Mouse (Mus musculus) brain, embryonic 14.5 days (tissue): ENCODE results near the gene Angptl7. TPM values are rescaled to one million over a fixed set of nuclear protein-coding genes. Genes with fewer than 3 reads are reported as not detected.

Experiments used
- DNase-seq: peaks from one replicate; pipeline ENCODE4 v3.0.0-alpha.2; 2011; ENCODE audit warnings: low read depth
- CTCF ChIP-seq: fragments of 200-500 bp; IDR thresholded peaks from 2 replicates; pipeline ENCODE4 v1.5.1; 2012; ENCODE audit warnings: inconsistent platforms, mild to moderate bottlenecking, moderate library complexity, borderline replicate concordance; ENCODE audit not compliant: insufficient read depth, insufficient read length; ENCODE audit errors: extremely low read depth
- POLR2A ChIP-seq: fragments of 200-500 bp; IDR thresholded peaks from 2 replicates; pipeline ENCODE4 v1.6.1; 2012; ENCODE audit warnings: mild to moderate bottlenecking, inconsistent platforms, borderline replicate concordance; ENCODE audit not compliant: poor library complexity, insufficient read depth, insufficient read length, severe bottlenecking; ENCODE audit errors: extremely low read depth
- polyA plus RNA-seq: library from polyadenylated mRNA; depleted of rRNA; stranded (reverse); fragments of >200 nt; gene quantifications from 2 replicates; pipeline ENCODE4 v1.2.3, GENCODE M21; 2012

The Angptl7 gene
- polyA plus RNA-seq, 1 experiment = 0.08 TPM

- TF ChIP-seq POLR2A (no peak), CTCF (no peak)
- DNase-seq = peak; percentile 14
Observed at GRCm38 (mm10) chr4:148517809-148518208, 17.5 kb upstream of the Angptl7 start.

- peak; percentile 34; the same call in 1 of the 2 replicates for TF ChIP-seq CTCF
- no peak for TF ChIP-seq POLR2A
- peak; percentile 11 for DNase-seq
Observed at GRCm38 (mm10) chr4:148515313-148515712, 15.1 kb upstream of the Angptl7 start.

DNA sequence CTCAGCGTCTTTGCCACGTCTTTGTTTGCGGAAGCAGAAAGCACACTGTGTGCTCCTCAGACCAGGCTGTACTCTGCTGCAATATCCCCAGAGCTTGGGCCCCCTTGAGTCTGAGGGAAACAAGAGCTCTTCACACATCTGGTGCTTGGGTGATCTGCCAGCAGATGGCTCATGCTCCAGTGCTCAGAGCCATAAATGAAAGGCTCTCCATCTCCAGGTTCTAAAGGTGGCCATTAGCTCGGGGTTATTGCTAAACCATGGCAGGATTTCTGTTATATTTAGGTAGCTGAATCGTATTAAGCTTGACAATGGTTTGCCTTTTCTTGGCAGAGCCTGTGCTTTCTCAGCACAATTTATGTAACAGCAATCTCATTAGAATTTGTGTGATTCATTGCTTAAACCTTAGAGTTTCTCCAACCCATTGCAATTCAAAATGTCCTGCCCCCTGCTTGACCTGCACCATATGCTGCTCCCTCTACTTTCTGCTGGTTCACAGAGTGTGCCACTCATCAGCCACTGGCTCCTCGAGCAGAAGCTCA lies 12.8 kb upstream of the Angptl7 start:
- TF ChIP-seq CTCF (no peak), POLR2A (no peak)
- peak; percentile 57 for DNase-seq

GRCm38 (mm10) chr4:148511334-148511733 lies 11.1 kb upstream of the Angptl7 start:
- no peak for TF ChIP-seq CTCF
- TF ChIP-seq POLR2A = no peak
- no peak for DNase-seq

- no peak for DNase-seq
- TF ChIP-seq CTCF = no peak
- TF ChIP-seq POLR2A = no peak
Observed at GRCm38 (mm10) chr4:148510691-148511090, 10.4 kb upstream of the Angptl7 start.

DNA sequence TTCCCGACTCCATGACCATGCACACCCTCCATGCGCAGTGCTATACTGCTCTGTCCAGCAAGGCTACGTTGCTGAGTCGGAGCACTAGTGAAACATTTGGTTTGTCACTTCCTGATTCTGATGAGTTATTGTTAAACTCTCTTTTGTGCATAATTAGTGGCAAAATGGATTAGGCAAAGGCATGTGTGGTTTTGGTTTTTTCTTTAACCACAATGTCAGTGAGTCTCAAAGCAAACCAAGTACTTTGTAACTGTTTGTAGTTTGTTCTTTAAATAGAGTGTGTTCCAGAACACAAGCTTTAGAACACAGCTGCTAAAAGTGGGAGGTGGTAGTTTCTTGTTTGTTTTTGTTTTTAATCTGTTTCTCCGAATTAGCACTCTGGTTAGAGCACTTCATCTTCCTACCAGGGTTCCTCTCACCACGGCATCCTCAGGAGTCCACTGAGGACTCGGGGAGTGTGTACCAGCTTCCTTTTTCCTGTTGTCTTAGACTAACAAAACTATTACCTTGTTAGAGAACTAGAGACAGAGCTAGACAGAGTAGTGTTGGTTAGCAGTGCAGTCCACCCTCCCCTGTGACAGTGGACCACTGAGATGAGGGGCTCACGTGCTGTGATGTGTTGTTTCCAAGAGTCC lies 9.3 kb upstream of the Angptl7 start:
- no peak for TF ChIP-seq CTCF
- TF ChIP-seq POLR2A = no peak
- DNase-seq = no peak

DNA sequence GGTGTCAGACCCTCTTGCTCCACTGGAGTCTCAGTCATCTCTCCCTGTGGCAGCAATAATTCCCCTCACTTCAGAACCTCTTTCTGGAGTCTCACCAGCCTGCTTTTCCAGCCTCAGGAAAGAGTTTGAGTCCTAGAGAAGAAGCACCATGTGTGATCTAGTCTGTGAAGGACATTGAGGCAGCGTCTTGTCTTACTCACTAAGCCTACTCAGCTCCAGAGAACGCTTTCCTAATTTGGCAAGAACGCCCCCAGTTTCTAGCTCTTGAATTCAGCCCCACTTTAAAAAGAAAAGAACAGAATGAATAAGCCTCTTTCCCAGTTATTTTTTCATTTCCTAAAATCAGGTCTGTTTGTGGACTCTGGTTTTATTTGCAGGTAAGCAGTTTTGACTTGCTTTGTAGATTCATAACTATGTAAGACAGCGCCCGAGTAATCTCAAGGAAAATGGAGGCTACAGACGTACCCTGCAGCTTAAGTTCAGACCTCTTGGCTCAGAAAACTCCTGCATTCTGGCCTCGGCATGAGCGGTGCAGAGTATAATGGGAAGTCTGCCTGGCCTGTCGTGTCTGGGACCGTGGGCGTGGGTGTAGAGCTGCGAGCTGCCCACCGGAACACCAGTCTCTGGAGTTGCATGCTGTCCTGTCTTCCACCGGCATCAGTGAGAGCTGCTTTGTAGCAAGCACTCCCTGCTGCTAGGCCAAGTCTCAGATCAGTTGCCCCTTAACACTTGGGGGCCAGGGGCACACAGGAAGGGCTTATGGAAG lies 8.0 kb upstream of the Angptl7 start:
- DNase-seq = no peak
- TF ChIP-seq CTCF = no peak
- TF ChIP-seq POLR2A = no peak

DNA sequence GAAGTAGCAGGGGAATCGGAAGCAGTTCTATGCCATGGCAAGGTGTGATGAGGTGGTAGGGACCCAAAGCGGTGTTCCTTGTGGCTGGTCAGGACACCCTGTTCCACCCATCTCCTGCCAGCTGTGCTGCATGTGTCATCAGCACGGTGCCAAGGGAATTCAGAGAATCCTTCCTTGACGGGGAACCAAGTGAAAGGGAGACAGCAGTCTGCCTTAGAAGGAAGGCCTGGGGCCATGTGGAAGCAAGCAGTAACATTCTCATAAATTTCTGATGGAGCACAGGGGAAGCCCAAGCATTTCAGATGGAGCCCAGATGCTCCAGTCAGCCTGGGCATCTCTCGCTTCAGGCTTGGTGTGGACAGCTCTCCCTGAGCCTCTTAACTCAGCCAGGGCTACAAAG lies 7.3 kb upstream of the Angptl7 start:
- TF ChIP-seq POLR2A (no peak), CTCF (no peak)
- no peak for DNase-seq

DNA sequence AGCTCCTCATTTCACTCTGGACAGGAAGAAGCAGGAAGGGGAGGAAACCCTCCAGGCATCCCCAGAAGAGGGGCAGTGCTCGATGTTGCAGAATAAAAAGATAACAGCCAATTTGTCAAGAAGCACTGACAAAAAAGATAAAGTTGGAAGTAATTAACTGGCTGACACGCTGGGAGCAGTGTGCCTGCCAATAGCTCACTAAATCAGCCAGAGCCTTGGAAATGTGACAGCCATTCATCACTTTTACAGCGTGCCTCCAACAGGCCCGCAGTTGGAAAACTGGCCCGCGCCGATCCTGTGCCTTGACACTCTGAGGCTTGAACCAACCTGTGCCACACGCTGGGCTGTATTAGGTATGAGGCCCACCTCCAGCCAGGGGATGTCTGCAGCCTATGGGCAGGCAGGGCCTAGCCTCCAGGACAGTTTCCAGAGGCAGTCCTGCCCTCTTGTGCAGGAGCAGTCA lies 4.3 kb upstream of the Angptl7 start:
- DNase-seq = peak; percentile 86
- TF ChIP-seq POLR2A (no peak), CTCF (no peak)

GRCm38 (mm10) chr4:148495874-148496689 lies 4.2 kb downstream of the Angptl7 start:
- peak; percentile 93 for DNase-seq
- no peak for TF ChIP-seq POLR2A
- no peak for TF ChIP-seq CTCF

GRCm38 (mm10) chr4:148495160-148495559 lies 5.1 kb downstream of the Angptl7 start:
- TF ChIP-seq POLR2A (no peak), CTCF (no peak)

More at GRCm38 (mm10) chr4:148495160-148495559, 5.1 kb downstream of the Angptl7 start:
- DNase-seq = peak; percentile 38
